Mouse (Mus musculus): ENCODE data around the gene Cyp2d10.

The Cyp2d10 gene

DNA sequence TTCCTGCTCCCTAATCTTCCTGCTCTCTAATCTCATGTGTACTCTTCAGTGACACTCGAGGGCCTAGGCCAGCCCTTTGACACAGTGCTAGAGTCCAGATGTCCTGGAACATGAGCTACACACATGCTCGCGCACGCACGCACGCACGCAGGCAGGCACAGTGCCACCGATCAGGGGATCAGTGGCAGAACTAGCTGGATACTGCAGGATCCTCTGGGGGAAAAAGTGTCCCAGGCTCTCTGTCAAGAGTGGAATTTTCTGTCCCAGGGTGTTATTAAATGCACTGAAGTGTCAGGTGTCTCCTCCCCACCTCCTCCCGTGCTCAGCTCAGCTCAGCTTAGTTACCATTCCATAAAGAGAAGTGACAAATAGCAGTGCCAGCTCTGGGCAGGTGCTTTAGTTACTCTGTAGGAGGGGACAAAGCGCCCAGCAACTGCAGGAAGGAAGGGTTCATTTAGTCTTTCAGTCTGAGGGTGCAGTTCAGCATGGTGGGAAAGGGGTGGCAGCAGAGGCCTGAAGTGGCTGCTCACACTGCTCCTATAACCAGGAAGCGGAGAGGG, 45.5 kb downstream of the Cyp2d10 start:
- no peak for DNase-seq (ENCODE audit: inconsistent ontology term)

DNA sequence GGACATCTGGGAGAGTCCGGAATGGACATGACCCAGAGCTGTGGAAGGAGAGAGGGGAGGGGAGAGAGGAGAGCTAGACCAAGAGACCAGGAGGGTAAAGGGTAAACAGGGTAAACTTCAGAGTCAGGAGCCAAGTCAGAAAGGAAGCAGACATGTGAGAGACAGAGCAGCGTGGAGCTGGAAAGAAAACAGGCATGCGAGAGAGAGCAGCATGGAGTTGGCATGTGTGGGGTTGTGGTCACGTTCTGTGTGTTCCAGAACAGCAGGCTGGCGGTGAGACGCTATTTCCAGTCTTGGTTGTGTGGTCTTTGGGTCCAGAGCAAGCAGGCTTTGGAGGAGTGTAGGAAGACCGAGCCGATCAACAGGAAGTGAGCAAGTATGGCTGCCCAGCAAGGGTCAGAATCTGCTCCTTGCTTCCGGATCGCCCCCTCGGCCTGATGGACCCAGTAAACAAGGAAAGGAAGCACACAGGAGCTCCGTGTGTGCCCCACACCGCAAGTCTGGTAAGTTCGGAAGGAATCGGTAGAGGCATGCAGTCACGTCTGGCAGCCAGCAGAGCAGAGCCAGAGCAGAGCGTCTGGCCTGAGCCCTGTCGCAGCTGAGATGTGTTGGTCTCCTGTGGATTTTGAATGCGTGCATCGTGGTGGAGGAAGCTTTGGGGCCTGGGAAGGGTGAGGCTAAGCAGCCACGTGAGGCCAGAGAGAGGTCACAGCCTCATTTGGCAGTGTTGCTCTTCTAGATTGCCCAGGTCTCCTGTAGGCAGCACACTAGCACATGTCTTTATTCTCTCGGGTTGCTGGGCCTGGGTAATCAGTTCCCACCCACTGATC, 48.3 kb downstream of the Cyp2d10 start:
- no peak for DNase-seq (ENCODE audit: inconsistent ontology term)

DNA sequence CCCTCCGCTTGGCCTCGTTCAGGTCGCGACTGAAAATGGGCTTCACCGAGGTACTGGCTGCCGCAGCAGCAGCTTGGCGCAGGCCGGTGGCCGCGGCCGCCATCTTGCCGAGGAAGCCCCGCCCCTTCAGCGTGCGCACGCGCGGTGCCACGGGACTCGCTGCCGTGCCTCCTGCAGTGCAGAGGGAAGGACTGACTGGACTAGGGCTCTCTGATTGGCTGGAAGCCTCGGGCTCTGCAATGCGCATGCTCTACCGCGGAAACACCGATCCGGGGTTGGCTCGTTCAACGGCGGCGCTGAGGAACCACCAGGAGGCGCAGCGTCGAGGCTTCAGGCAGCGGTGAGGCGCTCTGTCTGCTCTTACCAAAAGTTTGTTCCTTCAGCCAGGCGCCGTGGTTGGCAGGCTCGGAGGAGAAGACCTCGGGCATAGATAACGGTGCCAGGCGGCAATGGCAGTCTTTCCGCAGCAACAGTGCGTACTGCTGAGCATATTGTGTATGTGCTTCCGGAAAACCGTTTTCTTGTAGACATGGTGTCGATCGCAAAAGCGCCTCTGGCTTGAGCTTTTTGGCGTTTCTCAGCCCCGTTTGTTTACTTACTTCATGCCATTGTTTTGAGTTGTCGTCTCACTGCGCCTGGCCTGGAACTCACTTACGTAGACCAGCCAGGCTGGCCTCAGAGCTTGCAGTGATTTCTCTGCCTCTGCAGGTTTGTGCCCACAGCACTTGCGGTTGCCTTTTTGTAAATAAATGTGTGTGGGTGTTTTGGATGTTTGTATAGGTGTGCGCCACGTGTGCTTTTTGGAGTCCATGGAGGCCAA, 52.7 kb downstream of the Cyp2d10 start, which contains the start of gene Ndufa6:
Ndufa6 (minus strand) TSS at position 197 of the 820 bp plus-strand sequence.
- DNase-seq (ENCODE audit: inconsistent ontology term): peak; percentile 98

DNA sequence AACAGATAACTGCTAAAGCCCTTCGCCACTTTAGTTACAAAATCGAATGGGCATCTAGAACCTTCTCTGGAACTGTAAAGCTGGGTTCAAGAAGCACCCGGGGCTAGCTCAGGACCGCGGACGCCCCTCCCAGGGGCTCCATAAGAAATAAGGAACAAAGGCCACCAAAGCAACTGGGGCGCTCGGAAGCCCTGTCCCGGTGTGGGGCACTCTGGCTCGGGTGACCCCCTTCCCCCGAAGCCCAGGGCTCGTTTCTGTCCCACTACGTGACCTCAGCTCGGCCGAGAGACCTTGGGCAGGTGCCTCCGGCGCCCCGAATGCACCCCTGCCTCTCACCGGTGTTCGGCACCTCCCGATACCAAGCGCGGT, 53.3 kb downstream of the Cyp2d10 start:
- peak; percentile 58 for DNase-seq (ENCODE audit: inconsistent ontology term)

DNA sequence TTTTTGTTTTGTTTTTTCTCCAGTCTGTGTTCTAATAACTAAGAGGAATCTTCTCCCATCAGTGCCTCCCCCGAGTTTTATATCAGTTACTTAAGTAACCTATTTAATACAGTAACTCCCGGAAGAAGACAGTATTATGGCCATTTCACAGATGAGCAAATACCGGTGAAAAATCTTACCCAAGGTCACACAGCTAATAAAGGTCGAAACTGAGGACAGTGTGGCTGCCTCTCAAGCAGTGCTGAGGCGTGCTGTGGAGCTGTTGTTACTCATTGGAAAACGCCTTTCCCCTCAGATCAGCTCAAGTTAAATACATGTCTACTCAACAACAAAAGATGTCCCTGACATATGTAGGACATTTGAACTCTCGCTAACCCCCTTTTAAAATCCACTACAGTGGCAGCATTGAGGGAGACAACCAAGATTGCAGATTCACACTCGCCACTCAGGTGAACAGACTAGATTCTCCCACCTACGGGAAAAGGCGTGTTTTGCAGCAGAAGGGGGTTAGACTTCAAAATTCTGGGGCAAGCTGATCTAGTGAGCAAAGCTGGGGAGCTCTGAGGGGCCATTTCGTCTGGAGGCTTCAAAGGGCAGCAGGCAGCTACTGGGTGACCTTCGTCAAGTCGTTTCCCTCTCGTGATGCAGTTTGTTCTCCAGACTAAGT, 53.8 kb downstream of the Cyp2d10 start:
- DNase-seq (ENCODE audit: inconsistent ontology term): no peak

Measured in Muller cell, postnatal 12 days (primary cell).